Mouse (Mus musculus) forebrain, embryonic 16.5 days (tissue): ENCODE data around the gene Pla2g4e. TPM values are rescaled to one million over a fixed set of nuclear protein-coding genes. Genes with fewer than 3 reads are reported as not detected.

Experiments used
- ATAC-seq: fragments of 200-750 bp; cut with Nextera tagmentation; 2 replicates; pipeline ENCODE4 v1.8.0; 2017; ENCODE audit warnings: mild to moderate bottlenecking, moderate library complexity
- H3K27ac ChIP-seq: fragments of 300-500 bp; sonication (generic); 2 replicates; pipeline ENCODE4 v1.5.1; 2014; ENCODE audit warnings: low read length, control low read depth
- H3K27me3 ChIP-seq: fragments of 300-500 bp; sonication (generic); replicated peaks from 2 replicates; pipeline ENCODE4 v1.6.1; 2014; ENCODE audit warnings: low read length; ENCODE audit not compliant: control insufficient read depth, insufficient read depth
- H3K36me3 ChIP-seq: fragments of 300-500 bp; sonication (generic); 2 replicates; pipeline ENCODE4 v1.6.1; 2014; ENCODE audit not compliant: control insufficient read depth, insufficient read depth
- H3K4me1 ChIP-seq: fragments of 300-500 bp; sonication (generic); replicated peaks from 2 replicates; pipeline ENCODE4 v1.6.1; 2014; ENCODE audit warnings: low read length; ENCODE audit not compliant: control insufficient read depth, insufficient read depth
- H3K4me2 ChIP-seq: fragments of 300-500 bp; sonication (generic); 2 replicates; pipeline ENCODE4 v1.6.1; 2014; ENCODE audit warnings: mild to moderate bottlenecking, low read length, control low read depth
- H3K4me3 ChIP-seq: fragments of 300-500 bp; sonication (generic); replicated peaks from 2 replicates; pipeline ENCODE4 v1.5.1; 2014; ENCODE audit warnings: mild to moderate bottlenecking, low read length, control low read depth
- H3K9ac ChIP-seq: fragments of 300-500 bp; sonication (generic); replicated peaks from 2 replicates; pipeline ENCODE4 v1.6.1; 2014; ENCODE audit warnings: low read depth, low read length, control low read depth
- H3K9me3 ChIP-seq: fragments of 300-500 bp; sonication (generic); 2 replicates; pipeline ENCODE4 v1.6.1; 2016; ENCODE audit warnings: low read length; ENCODE audit not compliant: control insufficient read depth
- WGBS: fragments of 180-500 bp; shearing (Covaris S2); extraction: QIAGEN DNeasy Blood & Tissue Kit; methylation state at CpG from one replicate; pipeline ENCODE4 v1.1.7; 2014; 5-methylcytosine and 5-hydroxymethylcytosine counted together
- polyA plus RNA-seq: library from polyadenylated mRNA; unstranded; fragments of >200 nt; fragmentation: Nextera tagmentation; extraction: Ambion mirVana; gene quantifications from 2 replicates; pipeline ENCODE4 v1.2.1, GENCODE M21; 2015

Gene Pla2g4e
- polyA plus RNA-seq, 1 experiment from 2014 or later = 3.4 TPM

- no peaks in the 10 kb centered on the region for H3K4me1 ChIP-seq
- H3K4me2 ChIP-seq = no peak overlapping the region
- H3K9ac ChIP-seq = no peak overlapping the region
- no peaks in the 10 kb centered on the region for H3K36me3 ChIP-seq
- H3K27ac ChIP-seq = no peak overlapping the region
- no peak for ATAC-seq
- H3K9me3 ChIP-seq = no peaks in the 10 kb centered on the region
- no peaks in the 10 kb centered on the region for H3K27me3 ChIP-seq
- H3K4me3 ChIP-seq = no peak overlapping the region
- WGBS = 17% methylated on average over 8 of the region's 8 CpGs
These were observed 34.8 kb upstream of the Pla2g4e start for GRCm38 (mm10) chr2:120279961-120280360.

- Histone ChIP-seq H3K9me3 (no peaks in the 10 kb centered on the region), H3K9ac (no peak overlapping the region), H3K4me3 (no peak overlapping the region), H3K36me3 (no peaks in the 10 kb centered on the region), H3K27me3 (no peaks in the 10 kb centered on the region), H3K4me1 (no peaks in the 10 kb centered on the region), H3K27ac (no peak overlapping the region), H3K4me2 (no peak overlapping the region)
- ATAC-seq = no peak
- WGBS = 78% methylated on average over 4 of the region's 4 CpGs
These were observed 31.8 kb upstream of the Pla2g4e start for GRCm38 (mm10) chr2:120276951-120277350.

GRCm38 (mm10) chr2:120268635-120269034, 23.5 kb upstream of the Pla2g4e start:
- ATAC-seq = no peak
- Histone ChIP-seq H3K4me1 (no peaks in the 10 kb centered on the region), H3K27me3 (no peaks in the 10 kb centered on the region), H3K36me3 (no peaks in the 10 kb centered on the region), H3K27ac (no peak overlapping the region), H3K9me3 (no peaks in the 10 kb centered on the region), H3K9ac (no peak overlapping the region), H3K4me2 (no peak overlapping the region), H3K4me3 (no peak overlapping the region)
- 4% methylated on average over 9 of the region's 9 CpGs for WGBS

- Histone ChIP-seq H3K9ac (no peak overlapping the region), H3K27me3 (no peaks in the 10 kb centered on the region), H3K4me3 (no peak overlapping the region), H3K36me3 (no peaks in the 10 kb centered on the region), H3K27ac (no peak overlapping the region), H3K9me3 (no peaks in the 10 kb centered on the region), H3K4me1 (no peaks in the 10 kb centered on the region), H3K4me2 (no peak overlapping the region)
- no peak for ATAC-seq
- WGBS = 76% methylated on average over 6 of the region's 6 CpGs
These were observed 20.4 kb upstream of the Pla2g4e start for GRCm38 (mm10) chr2:120265523-120265922.

- no peak overlapping the region for H3K9ac ChIP-seq
- 61% methylated on average over 10 of the region's 10 CpGs for WGBS
- no peaks in the 10 kb centered on the region for H3K9me3 ChIP-seq
- ATAC-seq = no peak
- no peaks in the 10 kb centered on the region for H3K4me1 ChIP-seq
- H3K27me3 ChIP-seq = no peaks in the 10 kb centered on the region
- H3K4me3 ChIP-seq = no peak overlapping the region
- H3K4me2 ChIP-seq = no peak overlapping the region
- no peak overlapping the region for H3K27ac ChIP-seq
- H3K36me3 ChIP-seq = no peaks in the 10 kb centered on the region
These were observed 19.7 kb upstream of the Pla2g4e start for GRCm38 (mm10) chr2:120264858-120265257.

- no peaks in the 10 kb centered on the region for H3K36me3 ChIP-seq
- H3K27me3 ChIP-seq = no peaks in the 10 kb centered on the region
- no peak overlapping the region for H3K9ac ChIP-seq
- 25% methylated on average over 1 of the region's 1 CpGs for WGBS
- ATAC-seq = no peak
- no peaks in the 10 kb centered on the region for H3K9me3 ChIP-seq
- H3K4me3 ChIP-seq = no peak overlapping the region
- no peak overlapping the region for H3K27ac ChIP-seq
- H3K4me2 ChIP-seq = no peak overlapping the region
- no peaks in the 10 kb centered on the region for H3K4me1 ChIP-seq
These were observed 17.7 kb upstream of the Pla2g4e start for GRCm38 (mm10) chr2:120262876-120263275.

GRCm38 (mm10) chr2:120261346-120261745, 16.2 kb upstream of the Pla2g4e start:
- no peak overlapping the region for H3K9ac ChIP-seq
- H3K4me3 ChIP-seq = no peak overlapping the region
- no peak overlapping the region for H3K4me2 ChIP-seq
- no peaks in the 10 kb centered on the region for H3K36me3 ChIP-seq
- no peaks in the 10 kb centered on the region for H3K4me1 ChIP-seq
- ATAC-seq = no peak
- H3K9me3 ChIP-seq = no peaks in the 10 kb centered on the region
- no peak overlapping the region for H3K27ac ChIP-seq
- no peaks in the 10 kb centered on the region for H3K27me3 ChIP-seq
- 82% methylated on average over 3 of the region's 3 CpGs for WGBS

GRCm38 (mm10) chr2:120256259-120256658, 11.1 kb upstream of the Pla2g4e start:
- Histone ChIP-seq H3K4me2 (no peak overlapping the region), H3K9ac (no peak overlapping the region), H3K27me3 (no peaks in the 10 kb centered on the region), H3K36me3 (no peaks in the 10 kb centered on the region), H3K9me3 (no peaks in the 10 kb centered on the region), H3K4me3 (no peak overlapping the region), H3K4me1 (no peaks in the 10 kb centered on the region), H3K27ac (no peak overlapping the region)
- no peak for ATAC-seq

- Histone ChIP-seq H3K4me2 (no peak overlapping the region), H3K27me3 (no peaks in the 10 kb centered on the region), H3K9me3 (no peaks in the 10 kb centered on the region), H3K9ac (no peak overlapping the region), H3K36me3 (no peaks in the 10 kb centered on the region), H3K27ac (no peak overlapping the region), H3K4me3 (no peak overlapping the region), H3K4me1 (no peaks in the 10 kb centered on the region)
- ATAC-seq = no peak
- WGBS = 91% methylated on average over 6 of the region's 6 CpGs
These were observed 7.5 kb upstream of the Pla2g4e start for GRCm38 (mm10) chr2:120252644-120253043.

GRCm38 (mm10) chr2:120245421-120246016, 384 bp upstream of the Pla2g4e start:
- peak overlapping the region; percentile 58 for H3K9ac ChIP-seq
- no peaks in the 10 kb centered on the region for H3K36me3 ChIP-seq
- peak overlapping the region; percentile 53 for H3K4me3 ChIP-seq
- no peaks in the 10 kb centered on the region for H3K27me3 ChIP-seq
- ATAC-seq = peak; percentile 75
- 11% methylated on average over 9 of the region's 9 CpGs for WGBS
- H3K4me1 ChIP-seq = peaks cover 7% of the 10 kb centered on the region
- H3K4me2 ChIP-seq = peak overlapping the region; percentile 73
- H3K9me3 ChIP-seq = no peaks in the 10 kb centered on the region
- H3K27ac ChIP-seq = peak overlapping the region; percentile 20
